Mouse (Mus musculus): ENCODE measurements around the gene Sbf2.

Gene Sbf2

DNA sequence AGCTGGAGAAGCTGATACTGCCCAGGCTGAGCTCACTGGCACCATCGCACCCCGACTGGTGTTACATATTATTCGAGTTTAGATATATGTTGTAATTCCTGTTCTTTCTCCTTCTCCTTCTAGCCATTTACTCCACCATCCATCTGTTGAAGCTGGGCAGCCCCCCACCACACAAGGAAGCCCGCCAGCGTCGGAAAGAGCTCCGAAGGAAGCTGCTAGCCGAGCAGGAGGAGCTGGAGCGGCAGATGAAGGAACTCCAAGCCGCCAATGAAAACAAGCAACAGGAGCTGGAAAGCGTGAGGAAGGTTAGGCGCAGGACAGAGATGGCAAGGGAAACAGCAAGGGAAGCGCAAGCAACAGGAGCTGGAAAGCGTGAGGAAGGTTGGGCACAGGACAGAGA is 344.9 kb downstream of the Sbf2 start:
- DNase-seq = no peak

DNA sequence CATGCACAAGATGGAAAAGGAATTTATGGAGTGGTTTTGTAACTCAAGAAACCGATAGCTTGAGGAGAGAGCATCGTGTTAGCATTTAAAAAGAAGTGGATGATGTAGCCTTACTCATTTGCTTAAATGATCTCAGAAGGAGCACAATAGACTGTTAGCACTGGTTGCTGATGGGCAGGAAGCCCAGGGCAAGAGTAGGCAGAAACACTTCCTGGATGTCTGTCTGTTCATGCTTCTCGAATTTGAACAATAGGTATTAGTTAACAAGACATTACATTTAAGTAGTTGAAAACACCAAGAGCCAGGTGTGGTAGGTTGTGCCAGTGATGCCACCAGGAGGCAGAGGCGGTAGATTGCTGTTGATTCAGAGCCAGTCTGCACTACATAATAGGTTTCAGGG is 346.2 kb downstream of the Sbf2 start:
- DNase-seq = no peak

DNA sequence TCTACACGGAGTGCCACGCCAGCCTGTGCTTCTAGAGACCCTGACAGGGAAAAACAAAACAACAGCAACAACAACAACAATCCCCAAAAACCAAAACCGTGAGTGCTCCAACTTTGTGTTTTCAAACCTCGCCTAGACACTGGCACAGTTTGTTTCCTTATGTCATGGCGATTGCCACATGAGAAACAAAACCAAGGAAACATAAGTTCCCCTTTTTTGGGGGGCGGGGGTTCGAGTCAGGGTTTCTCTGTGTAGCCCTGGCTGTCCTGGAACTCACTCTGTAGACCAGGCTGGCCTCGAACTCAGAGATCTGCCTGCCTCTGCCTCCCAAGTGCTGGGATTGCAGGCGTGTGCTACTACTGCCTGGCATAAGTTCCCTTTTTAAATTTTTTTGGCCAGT is 346.7 kb downstream of the Sbf2 start:
- no peak for DNase-seq

DNA sequence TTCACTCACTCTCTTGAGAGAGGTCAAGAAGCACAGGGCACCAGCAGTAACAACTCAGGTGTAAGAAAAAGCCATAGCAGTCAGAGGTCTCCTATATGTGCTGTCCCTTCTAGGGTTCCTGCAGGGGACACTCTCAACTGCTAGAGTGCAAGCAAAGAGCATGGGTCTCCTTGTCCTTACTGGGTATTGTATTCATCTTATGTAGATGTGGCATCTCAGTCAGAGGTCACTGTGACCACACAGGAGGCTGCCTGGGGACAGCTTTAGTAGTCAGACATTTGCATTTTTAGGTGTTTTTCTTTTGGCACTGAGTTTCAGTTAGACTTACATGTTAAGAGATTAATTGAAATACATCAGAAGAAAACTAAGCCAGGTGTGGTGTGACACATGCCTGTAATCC is 347.7 kb downstream of the Sbf2 start:
- DNase-seq = no peak

DNA sequence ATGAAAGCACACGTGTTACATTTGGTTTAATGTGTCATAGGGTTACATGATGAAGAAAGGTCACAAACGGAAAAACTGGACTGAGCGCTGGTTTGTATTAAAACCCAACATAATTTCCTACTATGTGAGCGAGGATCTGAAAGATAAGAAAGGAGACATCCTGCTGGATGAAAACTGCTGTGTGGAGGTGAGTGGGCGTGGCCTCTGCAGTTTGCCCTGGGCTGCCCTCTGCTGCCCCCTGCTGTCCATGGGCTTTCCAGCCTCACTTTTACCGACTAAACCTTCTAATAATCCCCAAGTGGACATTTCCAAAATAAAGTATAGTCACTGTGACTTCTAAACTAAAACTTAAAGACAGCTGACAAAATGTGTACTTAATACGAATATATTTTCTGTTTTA is 348.9 kb downstream of the Sbf2 start:
- peak; percentile 86 to 93 for DNase-seq

DNA sequence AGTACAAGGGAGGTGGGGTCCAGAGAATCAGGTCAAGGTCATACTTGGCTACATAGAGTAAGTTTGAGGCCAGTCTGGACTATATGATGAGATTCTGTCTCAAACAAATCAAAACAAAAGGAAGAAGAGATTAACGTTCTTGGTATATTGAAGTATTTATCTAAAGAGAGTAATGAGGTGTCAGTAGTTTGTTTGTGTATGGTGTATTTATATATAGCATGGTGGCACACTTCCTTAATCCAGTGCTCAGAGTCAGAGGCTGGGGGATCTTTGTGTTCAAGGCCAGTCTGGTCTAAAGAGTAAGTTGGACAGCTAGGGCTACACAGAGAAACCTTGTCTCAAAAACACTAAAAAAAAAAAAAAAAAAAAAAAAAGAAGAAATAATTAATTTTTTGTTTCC is 351.2 kb downstream of the Sbf2 start:
- no peak for DNase-seq

DNA sequence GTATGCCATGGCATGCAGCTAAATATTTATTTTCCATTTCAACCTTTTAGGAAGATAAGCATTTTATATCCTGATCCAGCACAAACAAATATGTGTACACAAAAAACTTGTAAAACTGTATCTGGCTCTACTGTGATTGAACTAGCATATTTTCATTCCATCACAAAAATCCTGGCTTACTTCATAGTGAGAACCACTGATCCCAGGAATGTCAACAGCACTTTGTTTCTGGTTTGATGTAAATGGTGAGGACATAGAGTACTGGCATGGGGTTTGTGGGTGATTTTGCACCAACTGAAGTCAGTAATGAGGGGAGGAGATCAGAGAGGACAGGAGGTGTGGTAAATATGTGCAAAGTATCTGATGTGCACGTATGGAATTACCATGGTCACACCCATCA is 352.1 kb downstream of the Sbf2 start:
- DNase-seq = no peak

DNA sequence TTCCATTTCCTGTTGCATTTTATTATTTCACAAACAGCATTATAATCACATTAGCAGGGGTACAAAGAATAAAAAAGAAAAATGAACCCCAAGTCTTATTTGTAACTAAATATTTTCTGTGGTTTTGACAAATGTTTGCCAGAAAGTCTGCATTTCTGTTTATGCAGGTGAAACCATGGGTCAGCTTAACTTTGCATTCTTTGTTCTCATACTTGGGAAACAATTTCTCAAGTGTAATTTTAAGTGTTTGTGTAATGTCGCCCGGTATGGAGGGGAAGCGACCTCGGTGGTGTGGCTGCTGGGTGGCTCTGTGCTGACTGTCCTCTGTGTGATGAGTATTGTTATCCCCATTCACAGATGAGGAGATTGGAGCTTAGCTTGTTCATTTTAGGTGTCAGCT is 352.9 kb downstream of the Sbf2 start:
- no peak for DNase-seq

DNA sequence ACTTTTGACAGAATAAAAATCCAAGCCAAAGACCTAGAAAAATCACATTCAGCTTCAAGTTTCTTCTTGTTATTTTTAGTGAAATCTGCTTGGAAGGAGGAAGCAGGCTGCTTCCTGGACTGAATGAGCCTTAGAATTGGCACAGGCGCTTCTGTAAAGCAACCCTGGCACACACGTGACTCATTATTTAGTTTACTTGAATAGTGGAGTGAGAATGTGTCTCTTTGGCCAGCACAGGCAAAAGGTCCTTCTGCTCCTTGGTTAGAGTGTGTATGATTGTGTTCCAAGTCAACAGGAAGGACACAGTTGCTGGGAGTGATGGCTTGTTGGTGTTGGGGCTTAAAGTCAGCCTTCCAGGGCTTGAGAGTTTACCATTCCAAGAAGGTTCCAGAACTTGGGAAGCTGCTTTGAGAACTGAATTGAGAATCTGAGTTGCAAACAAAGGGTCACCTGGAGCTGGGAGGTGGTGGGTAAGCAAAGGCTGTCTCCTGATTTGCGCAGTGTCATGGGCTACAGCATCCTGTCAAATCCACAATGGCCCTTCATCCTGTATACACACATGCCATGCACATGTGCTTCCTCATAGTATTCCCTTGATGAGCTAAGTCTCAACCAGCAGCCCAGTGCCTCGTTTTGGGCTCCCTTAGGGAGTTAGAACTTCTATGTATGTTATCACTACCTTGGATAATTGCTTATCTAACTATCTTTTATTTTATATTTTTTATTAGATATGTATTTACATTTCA is 354.6 kb downstream of the Sbf2 start:
- peak; percentile 62 to 71 for DNase-seq

DNA sequence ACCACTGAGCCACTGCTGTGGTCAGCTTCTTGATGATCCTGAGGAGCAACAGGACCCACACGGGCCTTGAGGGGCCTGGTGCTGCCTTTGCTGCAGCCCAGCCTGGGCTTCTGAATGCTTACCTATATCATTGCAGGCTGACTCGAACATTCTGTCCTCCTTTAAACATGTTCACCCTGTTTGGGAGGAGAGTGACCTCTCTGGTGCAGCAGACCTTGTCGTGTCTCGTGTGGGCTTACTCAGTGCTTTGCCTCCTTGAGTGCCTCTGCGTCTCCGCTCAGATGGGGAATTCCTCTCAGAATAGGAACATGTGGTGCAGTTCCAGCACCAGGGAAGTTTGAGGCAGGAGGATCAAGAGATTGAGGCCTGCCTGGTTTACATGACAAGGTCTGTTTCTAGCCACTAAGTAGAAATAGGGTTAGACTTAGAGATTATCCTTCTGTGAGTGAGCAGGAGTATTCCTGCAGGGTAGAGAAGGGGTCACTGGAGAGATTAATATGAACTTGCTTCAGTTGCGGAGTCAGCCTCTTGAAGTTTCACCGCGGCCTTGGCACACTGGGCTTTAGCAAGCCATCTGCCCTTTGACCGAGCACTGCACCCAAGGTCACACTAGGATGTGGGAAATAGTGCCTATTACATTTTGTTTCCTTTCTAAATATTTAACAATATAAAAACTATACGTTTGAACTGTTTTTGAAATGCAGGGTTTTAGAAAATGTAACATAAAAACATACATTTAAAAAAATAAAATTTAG is 356.3 kb downstream of the Sbf2 start:
- no peak for DNase-seq
